Mouse (Mus musculus): ENCODE data around the gene Edn3. TPM values are rescaled to one million over a fixed set of nuclear protein-coding genes. Genes with fewer than 3 reads are reported as not detected.

Edn3 gene
- polyA plus RNA-seq, 1 experiment from 2014 or later: 4.7 TPM

- Histone ChIP-seq H3K4me2 (no peak overlapping the region), H3K27me3 (ENCODE audit: control insufficient read depth, insufficient read depth, low read length) (no peaks in the 10 kb centered on the region), H3K27ac (ENCODE audit: low read depth, low read length) (no peak overlapping the region), H3K36me3 (ENCODE audit: control insufficient read depth, insufficient read depth, low read length) (no peaks in the 10 kb centered on the region), H3K4me3 (ENCODE audit: low read depth, low read length) (no peak overlapping the region), H3K4me1 (ENCODE audit: control insufficient read depth, insufficient read depth, low read length) (no peaks in the 10 kb centered on the region), H3K9me3 (ENCODE audit: control insufficient read depth, low read length) (no peaks in the 10 kb centered on the region), H3K9ac (ENCODE audit: low read length) (no peak overlapping the region)
- 91% methylated on average over 11 of the region's 11 CpGs for WGBS
- ATAC-seq (ENCODE audit: low FRiP score) (no peak), DNase-seq (ENCODE audit: low spot score, missing footprints) (no peak)
These were observed 52.9 kb downstream of the Edn3 start for GRCm38 (mm10) chr2:174813306-174813705.

DNA sequence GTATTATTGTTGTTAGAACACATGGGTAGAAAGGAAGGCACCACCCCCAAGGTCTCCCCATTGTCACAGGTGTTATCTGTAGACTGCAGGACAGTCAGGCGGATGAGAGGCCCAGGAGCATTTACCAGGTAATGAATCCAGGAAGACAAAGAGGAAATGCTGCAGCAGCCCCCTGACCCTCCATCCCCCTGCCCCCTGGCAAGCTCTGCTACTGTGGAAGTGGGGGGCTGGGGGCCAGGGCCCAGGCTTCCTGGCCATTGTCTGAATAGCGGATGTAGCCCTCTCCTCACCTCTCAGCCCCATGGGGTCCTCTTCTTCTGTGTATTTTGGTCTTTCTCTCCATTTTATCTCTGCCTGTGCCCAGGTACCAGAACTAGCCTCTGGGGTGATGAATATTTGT, 55.7 kb downstream of the Edn3 start:
- DNase-seq (ENCODE audit: low spot score, missing footprints) (no peak), ATAC-seq (ENCODE audit: low FRiP score) (no peak)
- WGBS: 92% methylated on average over 2 of the region's 2 CpGs
- no peaks in the 10 kb centered on the region for H3K4me1 ChIP-seq (ENCODE audit: control insufficient read depth, insufficient read depth, low read length)
- H3K36me3 ChIP-seq (ENCODE audit: control insufficient read depth, insufficient read depth, low read length): no peaks in the 10 kb centered on the region
- no peak overlapping the region for H3K9ac ChIP-seq (ENCODE audit: low read length)
- H3K9me3 ChIP-seq (ENCODE audit: control insufficient read depth, low read length): no peaks in the 10 kb centered on the region
- no peak overlapping the region for H3K4me2 ChIP-seq
- H3K27me3 ChIP-seq (ENCODE audit: control insufficient read depth, insufficient read depth, low read length): no peaks in the 10 kb centered on the region
- no peak overlapping the region for H3K4me3 ChIP-seq (ENCODE audit: low read depth, low read length)
- no peak overlapping the region for H3K27ac ChIP-seq (ENCODE audit: low read depth, low read length)

DNA sequence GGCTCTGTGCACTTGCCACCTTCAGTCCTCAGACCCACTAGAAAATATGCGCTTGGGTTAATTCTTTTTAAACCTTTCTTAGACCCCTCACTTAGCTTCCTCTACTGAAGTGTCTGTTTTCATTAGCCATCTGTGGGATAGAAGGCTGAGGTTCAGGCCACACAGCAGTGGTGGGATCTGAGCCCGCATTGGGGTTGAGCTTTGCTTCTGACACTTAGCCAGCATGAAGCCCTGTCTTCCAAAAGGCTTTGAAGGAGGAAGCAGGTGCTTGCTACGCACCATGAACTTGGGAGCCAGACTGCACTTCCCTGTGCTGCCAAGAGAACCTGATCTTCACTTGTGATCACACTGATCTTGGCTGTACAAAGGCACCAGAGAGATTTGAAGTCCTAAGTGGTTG, 59.9 kb downstream of the Edn3 start:
- Histone ChIP-seq H3K27me3 (ENCODE audit: control insufficient read depth, insufficient read depth, low read length) (no peaks in the 10 kb centered on the region), H3K36me3 (ENCODE audit: control insufficient read depth, insufficient read depth, low read length) (no peaks in the 10 kb centered on the region), H3K4me1 (ENCODE audit: control insufficient read depth, insufficient read depth, low read length) (no peaks in the 10 kb centered on the region), H3K27ac (ENCODE audit: low read depth, low read length) (no peak overlapping the region), H3K9ac (ENCODE audit: low read length) (no peak overlapping the region), H3K4me2 (no peak overlapping the region), H3K9me3 (ENCODE audit: control insufficient read depth, low read length) (no peaks in the 10 kb centered on the region), H3K4me3 (ENCODE audit: low read depth, low read length) (no peak overlapping the region)
- 84% methylated on average over 3 of the region's 3 CpGs for WGBS
- no peak for ATAC-seq (ENCODE audit: low FRiP score)
- DNase-seq (ENCODE audit: low spot score, missing footprints): no peak

DNA sequence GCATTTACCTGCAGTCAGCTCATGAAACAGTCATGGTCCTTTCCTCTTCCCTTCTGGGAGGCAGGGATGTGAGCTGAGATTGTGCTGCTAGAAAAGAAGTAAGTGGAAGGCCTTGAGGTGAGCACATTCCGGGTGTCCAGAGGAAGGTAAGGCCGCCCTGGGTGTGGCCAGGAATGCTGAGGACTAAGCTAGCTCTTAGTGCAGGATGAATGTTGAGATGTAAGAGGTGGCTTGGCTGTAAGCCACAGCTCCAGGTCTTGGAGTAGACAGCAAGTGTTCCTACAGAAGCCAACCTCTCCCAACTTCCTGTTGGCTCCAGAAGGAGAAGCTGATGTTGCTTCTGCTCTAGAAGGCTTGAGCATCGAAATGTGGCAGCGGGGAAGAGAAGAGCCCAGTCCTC, 67.4 kb downstream of the Edn3 start:
- no peak for ATAC-seq (ENCODE audit: low FRiP score)
- Histone ChIP-seq H3K36me3 (ENCODE audit: control insufficient read depth, insufficient read depth, low read length) (no peaks in the 10 kb centered on the region), H3K27me3 (ENCODE audit: control insufficient read depth, insufficient read depth, low read length) (no peaks in the 10 kb centered on the region), H3K4me2 (no peak overlapping the region), H3K27ac (ENCODE audit: low read depth, low read length) (no peak overlapping the region), H3K4me3 (ENCODE audit: low read depth, low read length) (no peak overlapping the region), H3K9ac (ENCODE audit: low read length) (no peak overlapping the region), H3K9me3 (ENCODE audit: control insufficient read depth, low read length) (no peaks in the 10 kb centered on the region), H3K4me1 (ENCODE audit: control insufficient read depth, insufficient read depth, low read length) (no peaks in the 10 kb centered on the region)
- DNase-seq (ENCODE audit: low spot score, missing footprints): no peak
- 93% methylated on average over 4 of the region's 4 CpGs for WGBS

- Histone ChIP-seq H3K36me3 (ENCODE audit: control insufficient read depth, insufficient read depth, low read length) (no peaks in the 10 kb centered on the region), H3K4me3 (ENCODE audit: low read depth, low read length) (no peak overlapping the region), H3K4me2 (no peak overlapping the region), H3K4me1 (ENCODE audit: control insufficient read depth, insufficient read depth, low read length) (no peaks in the 10 kb centered on the region), H3K9ac (ENCODE audit: low read length) (no peak overlapping the region), H3K9me3 (ENCODE audit: control insufficient read depth, low read length) (no peaks in the 10 kb centered on the region), H3K27me3 (ENCODE audit: control insufficient read depth, insufficient read depth, low read length) (no peaks in the 10 kb centered on the region), H3K27ac (ENCODE audit: low read depth, low read length) (no peak overlapping the region)
- ATAC-seq (ENCODE audit: low FRiP score) (no peak), DNase-seq (ENCODE audit: low spot score, missing footprints) (no peak)
- WGBS: 90% methylated on average over 5 of the region's 5 CpGs
These were observed 73.2 kb downstream of the Edn3 start for GRCm38 (mm10) chr2:174833608-174834007.

Other genes starting within 250 kb of the Edn3 start
- 0.01 TPM in 1 of 2 replicates, not detected in the other for gene Zfp831, start 117.1 kb upstream of the Edn3 start, polyA plus RNA-seq (2014; fragmentation: Nextera tagmentation; extraction: Ambion mirVana)
- not detected in 2 replicates for gene Gm14444, start 249.6 kb downstream of the Edn3 start, polyA plus RNA-seq (2014; fragmentation: Nextera tagmentation; extraction: Ambion mirVana)